15 mouse cellular contexts compared by ENCODE assay signal in the genomic region with DNA sequence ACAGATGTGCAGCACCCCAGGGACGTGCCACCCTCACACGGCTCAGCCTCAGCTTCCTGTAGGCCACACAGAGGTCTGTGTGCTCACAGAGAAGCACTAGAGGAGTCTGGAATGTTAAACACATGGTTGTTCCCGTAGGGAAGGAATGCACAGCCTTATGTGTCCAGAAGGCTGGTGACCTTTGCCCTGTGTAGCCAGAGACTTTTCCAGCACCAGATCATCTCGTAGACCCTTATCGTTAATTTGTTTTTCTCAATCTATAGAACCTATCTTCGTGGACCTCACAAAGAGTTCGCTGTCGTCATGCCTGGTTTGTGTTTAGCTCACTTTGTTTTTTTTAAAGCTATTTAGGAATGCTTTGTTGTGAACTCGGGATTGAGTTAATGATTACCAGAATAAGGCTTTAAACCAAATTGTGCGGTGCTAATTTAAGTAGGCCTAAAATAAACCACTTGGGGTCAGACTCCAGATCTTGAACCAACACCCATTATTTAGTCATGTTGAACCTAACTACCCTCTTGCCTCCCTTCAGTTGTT. TPM values are rescaled to one million over a fixed set of nuclear protein-coding genes. Genes with fewer than 3 reads are reported as not detected.
DNase-seq lines count a peak whose midpoint lies in the region; ATAC-seq and TF ChIP-seq lines count a peak whose summit lies in the region.
"Had no signal": no experiment of that assay in that cellular context is flagged by ENCODE, and none has a peak within 500 bp of the region (broad histone marks: within the 10 kb centered on the region; RNA-seq: fewer than 3 reads in every experiment).

No protein-coding gene starts in this region.

- no peak overlapping the region for H3K27ac ChIP-seq in midbrain, embryonic 11.5 days (ENCODE audit: low read depth, low read length)
- no peak overlapping the region for H3K27ac ChIP-seq in midbrain, postnatal 0 days (ENCODE audit: low read depth, low read length)
- H3K27ac ChIP-seq in liver, embryonic 13.5 days, result 0 out of 2 replicates have a peak overlapping the region, but pooled peaks have one; percentile 25
- no peak overlapping the region for H3K27ac ChIP-seq in gastrocnemius, adult 2 months
- H3K27ac ChIP-seq: hindbrain, postnatal 0 days; midbrain, embryonic 10.5 days had no signal

- H3K36me3 ChIP-seq in midbrain, embryonic 11.5 days (ENCODE audit: control insufficient read depth, insufficient read depth, low read length), result no peaks in the 10 kb centered on the region
- no peaks in the 10 kb centered on the region for H3K36me3 ChIP-seq in midbrain, postnatal 0 days (ENCODE audit: insufficient read depth, low read length)
- no peaks in the 10 kb centered on the region for H3K36me3 ChIP-seq in liver, embryonic 13.5 days
- H3K36me3 ChIP-seq: midbrain, embryonic 10.5 days had no signal

- H3K4me1 ChIP-seq in midbrain, embryonic 11.5 days (ENCODE audit: control insufficient read depth, insufficient read depth, low read length), result peaks cover 2% of the 10 kb centered on the region; the same call in 1 of the 2 replicates
- H3K4me1 ChIP-seq in midbrain, postnatal 0 days (ENCODE audit: insufficient read depth, low read length), result no peaks in the 10 kb centered on the region
- H3K4me1 ChIP-seq in liver, embryonic 13.5 days (replicated peaks), result peaks cover 4% of the 10 kb centered on the region

- DNase-seq in midbrain, embryonic 11.5 days (ENCODE audit: low spot score, missing footprints), result peak; percentile 72
- no peak for DNase-seq in midbrain, postnatal 0 days (ENCODE audit: low spot score)
- peak; percentile 58 to 76 for DNase-seq in kidney, adult 8-10 months
- DNase-seq in liver, embryonic 13.5 days, result no peak
- no peak for DNase-seq in cerebellum, postnatal 4 days (ENCODE audit: low spot score in 2 of 2)
- no peak for DNase-seq in spleen, postnatal 36 days (ENCODE audit: low spot score in 2 of 2)
- no peak for DNase-seq in gastrocnemius, adult 2 months
- DNase-seq: cerebellum, adult 18-20 months; heart, adult 18-20 months; heart, postnatal 14 days; layer of hippocampus, adult 9-11 months; thymus, postnatal 25 days had no signal

- no peaks in the 10 kb centered on the region for H3K27me3 ChIP-seq in midbrain, embryonic 11.5 days (ENCODE audit: control insufficient read depth, insufficient read depth, low read length)
- H3K27me3 ChIP-seq in midbrain, postnatal 0 days (ENCODE audit: insufficient read depth, low read length), result no peaks in the 10 kb centered on the region
- H3K27me3 ChIP-seq in liver, embryonic 13.5 days, result peaks cover 11% of the 10 kb centered on the region

- intact Hi-C loops in gastrocnemius, adult 2 months (cut with DNase I), result no loop called here

- H3K9ac ChIP-seq in midbrain, embryonic 11.5 days (ENCODE audit: low read length), result no peak overlapping the region
- no peak overlapping the region for H3K9ac ChIP-seq in midbrain, postnatal 0 days (replicated peaks; ENCODE audit: low read length, poor library complexity, severe bottlenecking)
- H3K9ac ChIP-seq in liver, embryonic 13.5 days, result no peak overlapping the region

- H3K4me3 ChIP-seq in midbrain, embryonic 11.5 days (ENCODE audit: low read depth, low read length), result no peak overlapping the region
- no peak overlapping the region for H3K4me3 ChIP-seq in midbrain, postnatal 0 days (ENCODE audit: low read depth, low read length)
- H3K4me3 ChIP-seq in liver, embryonic 13.5 days (replicated peaks), result no peak overlapping the region
- H3K4me3 ChIP-seq in gastrocnemius, adult 2 months, result no peak overlapping the region
- H3K4me3 ChIP-seq: midbrain, embryonic 10.5 days had no signal

- no peak for TF ChIP-seq CTCF in midbrain, postnatal 0 days (IDR thresholded peaks at IDR 0.05)
- no peak for TF ChIP-seq CTCF in gastrocnemius, adult 2 months (IDR thresholded peaks at IDR 0.05)

- H3K9me3 ChIP-seq in midbrain, embryonic 11.5 days (ENCODE audit: control insufficient read depth, low read length), result no peaks in the 10 kb centered on the region
- no peaks in the 10 kb centered on the region for H3K9me3 ChIP-seq in midbrain, postnatal 0 days (ENCODE audit: low read length)
- H3K9me3 ChIP-seq in liver, embryonic 13.5 days (replicated peaks), result no peaks in the 10 kb centered on the region
- H3K9me3 ChIP-seq: midbrain, embryonic 10.5 days had no signal

- no peak overlapping the region for H3K4me2 ChIP-seq in midbrain, embryonic 11.5 days
- no peak overlapping the region for H3K4me2 ChIP-seq in midbrain, postnatal 0 days (ENCODE audit: low read depth, low read length, poor library complexity, severe bottlenecking)
- H3K4me2 ChIP-seq in liver, embryonic 13.5 days, result no peak overlapping the region

- WGBS in midbrain, embryonic 11.5 days, result 79% methylated on average over 10 of the region's 10 CpGs
- 81% methylated on average over 10 of the region's 10 CpGs for WGBS in midbrain, postnatal 0 days
- 65% methylated on average over 10 of the region's 10 CpGs for WGBS in liver, embryonic 13.5 days (ENCODE audit: insufficient replicate concordance)

- no peak for ATAC-seq in midbrain, embryonic 11.5 days (ENCODE audit: low FRiP score)
- no peak for ATAC-seq in midbrain, postnatal 0 days (ENCODE audit: low FRiP score)
- peak; percentile 41; the same call in 1 of the 2 replicates for ATAC-seq in liver, embryonic 13.5 days (ENCODE audit: low read depth)
- ATAC-seq: CD4-positive, CD25-positive, alpha-beta regulatory T cell, adult 4 months; hindbrain, postnatal 0 days had no signal

RNA-seq across cellular contexts. Expression of a gene that starts 10.0 kb away (rescaled TPM):
- 6.3 and 6.8 TPM in 2 replicates for polyA plus RNA-seq in midbrain, embryonic 11.5 days (2014; fragmentation: Nextera tagmentation; extraction: Ambion mirVana)
- total RNA-seq in midbrain, postnatal 0 days (2014; rRNA removed), result 52.6 and 62.0 TPM in 2 replicates
- polyA plus RNA-seq in midbrain, postnatal 0 days (2015; fragmentation: Nextera tagmentation; extraction: Ambion mirVana), result 42.1 and 44.2 TPM in 2 replicates
- polyA plus RNA-seq in liver, embryonic 13.5 days (2015; fragmentation: Nextera tagmentation; extraction: Ambion mirVana), result 13.8 and 15.8 TPM in 2 replicates
- total RNA-seq in gastrocnemius, adult 2 months (2021), result 1 to 10 TPM; 1.2 to 1.8 TPM

RNA-seq across cellular contexts. Expression of a gene that starts 38.7 kb away (rescaled TPM):
- polyA plus RNA-seq in midbrain, embryonic 11.5 days (2014; fragmentation: Nextera tagmentation; extraction: Ambion mirVana), result 17.9 and 21.2 TPM in 2 replicates
- 57.6 and 75.0 TPM in 2 replicates for total RNA-seq in midbrain, postnatal 0 days (2014; rRNA removed)
- 74.1 and 77.2 TPM in 2 replicates for polyA plus RNA-seq in midbrain, postnatal 0 days (2015; fragmentation: Nextera tagmentation; extraction: Ambion mirVana)
- polyA plus RNA-seq in liver, embryonic 13.5 days (2015; fragmentation: Nextera tagmentation; extraction: Ambion mirVana), result 165 and 184 TPM in 2 replicates
- total RNA-seq in gastrocnemius, adult 2 months (2021), result 10 to 100 TPM; 67.5 to 82.5 TPM

RNA-seq across cellular contexts. Expression of a gene that starts 46.1 kb away (rescaled TPM):
- polyA plus RNA-seq in midbrain, embryonic 11.5 days (2014; fragmentation: Nextera tagmentation; extraction: Ambion mirVana), result 20.8 and 22.3 TPM in 2 replicates
- 62.5 and 63.8 TPM in 2 replicates for total RNA-seq in midbrain, postnatal 0 days (2014; rRNA removed)
- polyA plus RNA-seq in midbrain, postnatal 0 days (2015; fragmentation: Nextera tagmentation; extraction: Ambion mirVana), result 35.9 and 38.7 TPM in 2 replicates
- polyA plus RNA-seq in liver, embryonic 13.5 days (2015; fragmentation: Nextera tagmentation; extraction: Ambion mirVana), result 10.4 and 13.2 TPM in 2 replicates
- 10 to 100 TPM; 16.1 to 18.5 TPM for total RNA-seq in gastrocnemius, adult 2 months (2021)

Comparison
In these comparisons a context has a peak if more than half of its experiments do, and no peak if none do; other contexts are left out.
1. DNase-seq: peak in midbrain, embryonic 11.5 days (single experiment) and kidney, adult 8-10 months (2 of 2); none in midbrain, postnatal 0 days (single experiment), liver, embryonic 13.5 days (single experiment), cerebellum, postnatal 4 days (0 of 2), spleen, postnatal 36 days (0 of 2) and gastrocnemius, adult 2 months (single experiment).